Mouse (Mus musculus) large intestine, adult 2 months (tissue): ENCODE data around the gene Tgm5. TPM values are rescaled to one million over a fixed set of nuclear protein-coding genes. Genes with fewer than 3 reads are reported as not detected.
"Not testable (repeated sequence)": the region's sequence is repeated elsewhere in the genome, so short reads cannot be mapped to it uniquely, and the experiment has no call there.

Source experiments
- DNase-seq: peaks from one replicate; pipeline ENCODE4 v3.0.0-alpha.2; 2012; ENCODE audit warnings: low read depth, low spot score
- WGBS: fragments of 180-500 bp; shearing (Covaris S2); methylation state at CpG from one replicate; pipeline ENCODE4 v1.1.7; 2018; 5-methylcytosine and 5-hydroxymethylcytosine counted together
- polyA plus RNA-seq: library from polyadenylated mRNA; depleted of rRNA; stranded (reverse); fragments of >200 nt; gene quantifications from 2 replicates; pipeline ENCODE4 v1.2.3, GENCODE M21; 2012

The Tgm5 gene
- polyA plus RNA-seq, 1 experiment, result 0.55 TPM

GRCm38 (mm10) chr2:121052176-121052575 lies 33.5 kb downstream of the Tgm5 start:
- 90% methylated on average over 5 of the region's 5 CpGs for WGBS
- DNase-seq, result no peak

GRCm38 (mm10) chr2:121045653-121046052 lies 40.0 kb downstream of the Tgm5 start:
- no peak for DNase-seq
- WGBS, result 76% methylated on average over 4 of the region's 4 CpGs

- peak; percentile 3 for DNase-seq
These were observed 44.5 kb downstream of the Tgm5 start for GRCm38 (mm10) chr2:121041098-121041497.

GRCm38 (mm10) chr2:121039382-121039781 lies 46.3 kb downstream of the Tgm5 start:
- DNase-seq, result no peak
- WGBS, result 97% methylated on average over 1 of the region's 1 CpGs

More at GRCm38 (mm10) chr2:121041098-121041497, 44.5 kb downstream of the Tgm5 start:
- 31% methylated on average over 5 of the region's 5 CpGs for WGBS

GRCm38 (mm10) chr2:121038851-121039250 lies 46.8 kb downstream of the Tgm5 start:
- 97% methylated on average over 1 of the region's 1 CpGs for WGBS

GRCm38 (mm10) chr2:121036733-121037341 lies 48.8 kb downstream of the Tgm5 start, which contains the start of gene Epb42:
Gene Epb42 (minus strand): TSS chr2:121037072.
- no peak for DNase-seq
- 52% methylated on average over 5 of the region's 5 CpGs for WGBS

More at GRCm38 (mm10) chr2:121038851-121039250, 46.8 kb downstream of the Tgm5 start:
- DNase-seq, result not testable (repeated sequence)

- WGBS, result 19% methylated on average over 5 of the region's 5 CpGs
- DNase-seq, result no peak
These were observed 62.7 kb downstream of the Tgm5 start for GRCm38 (mm10) chr2:121022918-121023317.

- WGBS, result 89% methylated on average over 1 of the region's 1 CpGs
- no peak for DNase-seq
These were observed 68.5 kb downstream of the Tgm5 start for GRCm38 (mm10) chr2:121017151-121017550.

- no peak for DNase-seq
- WGBS, result 90% methylated on average over 9 of the region's 9 CpGs
These were observed 69.4 kb downstream of the Tgm5 start for GRCm38 (mm10) chr2:121016226-121016625.

- no peak for DNase-seq
- WGBS, result 88% methylated on average over 2 of the region's 2 CpGs
These were observed 70.1 kb downstream of the Tgm5 start for GRCm38 (mm10) chr2:121015507-121015906.

GRCm38 (mm10) chr2:121012676-121013075 lies 73.0 kb downstream of the Tgm5 start:
- no peak for DNase-seq
- 93% methylated on average over 9 of the region's 9 CpGs for WGBS

GRCm38 (mm10) chr2:121009071-121009677 lies 76.5 kb downstream of the Tgm5 start:
- DNase-seq, result no peak
- WGBS, result 12% methylated on average over 5 of the region's 5 CpGs

GRCm38 (mm10) chr2:121008664-121009007 lies 77.0 kb downstream of the Tgm5 start:
- WGBS, result under 1% methylated on average over 12 of the region's 12 CpGs
- no peak for DNase-seq

GRCm38 (mm10) chr2:121007925-121008663 lies 77.5 kb downstream of the Tgm5 start, which contains the start of gene Ccndbp1:
Gene Ccndbp1 (plus strand): TSS chr2:121008403.
- WGBS, result 1% methylated on average over 34 of the region's 34 CpGs
- DNase-seq, result peak; percentile 83

GRCm38 (mm10) chr2:121006986-121007385 lies 78.7 kb downstream of the Tgm5 start:
- 58% methylated on average over 1 of the region's 1 CpGs for WGBS
- no peak for DNase-seq

GRCm38 (mm10) chr2:121004018-121004811 lies 81.4 kb downstream of the Tgm5 start:
- WGBS, result 89% methylated on average over 7 of the region's 7 CpGs
- no peak for DNase-seq

GRCm38 (mm10) chr2:121003586-121003985 lies 82.1 kb downstream of the Tgm5 start:
- no peak for DNase-seq
- 87% methylated on average over 2 of the region's 2 CpGs for WGBS

GRCm38 (mm10) chr2:120998863-120999262 lies 86.8 kb downstream of the Tgm5 start:
- 84% methylated on average over 8 of the region's 8 CpGs for WGBS
- DNase-seq, result no peak

- not testable (repeated sequence) for DNase-seq
- WGBS, result 54% methylated on average over 1 of the region's 1 CpGs
These were observed 89.0 kb downstream of the Tgm5 start for GRCm38 (mm10) chr2:120996607-120997006.
